Mouse (Mus musculus): ENCODE measurements around the gene Pigr.
A peak's percentile ranks its signal among the peaks of the same experiment; 100 is the strongest.

Gene Pigr

GRCm38 (mm10) chr1:130826448-130826847 lies at the start of gene Pigr:
Gene Pigr (plus strand): TSS chr1:130826684.
- DNase-seq (ENCODE audit: low spot score): no peak

- no peak for DNase-seq (ENCODE audit: low spot score)
These were observed 46.6 kb upstream of the Pigr start for GRCm38 (mm10) chr1:130779867-130780266.

GRCm38 (mm10) chr1:130784054-130784453 lies 42.4 kb upstream of the Pigr start:
- DNase-seq (ENCODE audit: low spot score): peak; percentile 38

GRCm38 (mm10) chr1:130787001-130787400 lies 39.5 kb upstream of the Pigr start:
- no peak for DNase-seq (ENCODE audit: low spot score)

GRCm38 (mm10) chr1:130789512-130790451 lies 36.7 kb upstream of the Pigr start:
- no peak for DNase-seq (ENCODE audit: low spot score)

- DNase-seq (ENCODE audit: low spot score): no peak
These were observed 31.2 kb upstream of the Pigr start for GRCm38 (mm10) chr1:130795331-130795730.

- DNase-seq (ENCODE audit: low spot score): no peak
These were observed 29.4 kb upstream of the Pigr start for GRCm38 (mm10) chr1:130796967-130797684.

- no peak for DNase-seq (ENCODE audit: low spot score)
These were observed 28.4 kb upstream of the Pigr start for GRCm38 (mm10) chr1:130798037-130798436.

GRCm38 (mm10) chr1:130798551-130798950 lies 27.9 kb upstream of the Pigr start:
- no peak for DNase-seq (ENCODE audit: low spot score)

- no peak for DNase-seq (ENCODE audit: low spot score)
These were observed 27.1 kb upstream of the Pigr start for GRCm38 (mm10) chr1:130799399-130799798.

GRCm38 (mm10) chr1:130800602-130801001 lies 25.9 kb upstream of the Pigr start, which contains the start of gene Fcamr:
Gene Fcamr (plus strand): TSS chr1:130800902.
- DNase-seq (ENCODE audit: low spot score): no peak

GRCm38 (mm10) chr1:130801511-130801910 lies 25.0 kb upstream of the Pigr start:
- no peak for DNase-seq (ENCODE audit: low spot score)

GRCm38 (mm10) chr1:130802976-130803375 lies 23.5 kb upstream of the Pigr start:
- DNase-seq (ENCODE audit: low spot score): no peak

GRCm38 (mm10) chr1:130804279-130804678 lies 22.2 kb upstream of the Pigr start:
- no peak for DNase-seq (ENCODE audit: low spot score)

GRCm38 (mm10) chr1:130810906-130811305 lies 15.6 kb upstream of the Pigr start:
- no peak for DNase-seq (ENCODE audit: low spot score)

GRCm38 (mm10) chr1:130811316-130811715 lies 15.2 kb upstream of the Pigr start:
- DNase-seq (ENCODE audit: low spot score): no peak

GRCm38 (mm10) chr1:130819737-130820136 lies 6.7 kb upstream of the Pigr start:
- DNase-seq (ENCODE audit: low spot score): no peak

GRCm38 (mm10) chr1:130820316-130821148 lies 6.0 kb upstream of the Pigr start:
- no peak for DNase-seq (ENCODE audit: low spot score)

- DNase-seq (ENCODE audit: low spot score): no peak
These were observed 5.4 kb upstream of the Pigr start for GRCm38 (mm10) chr1:130821149-130821471.

GRCm38 (mm10) chr1:130821911-130822625 lies 4.4 kb upstream of the Pigr start:
- no peak for DNase-seq (ENCODE audit: low spot score)

- DNase-seq (ENCODE audit: low spot score): no peak
These were observed 2.2 kb downstream of the Pigr start for GRCm38 (mm10) chr1:130828656-130829055.

Data from T-cell, adult 2 months (primary cell).